Mouse (Mus musculus) lung, embryonic 14.5 days (tissue): ENCODE data around the gene Cyb5d1. TPM values are rescaled to one million over a fixed set of nuclear protein-coding genes. Genes with fewer than 3 reads are reported as not detected.

Experiments used
- ATAC-seq: fragments of 200-750 bp; cut with Nextera tagmentation; 2 replicates; pipeline ENCODE4 v1.8.0; 2017; ENCODE audit warnings: mild to moderate bottlenecking, moderate TSS enrichment, moderate library complexity; ENCODE audit not compliant: insufficient read depth
- DNase-seq: peaks from one replicate; pipeline ENCODE4 v3.0.0-alpha.2; 2015
- H3K27ac ChIP-seq: fragments of 300-500 bp; sonication (generic); 2 replicates; pipeline ENCODE4 v1.5.1; 2014; ENCODE audit warnings: low read depth, mild to moderate bottlenecking, moderate library complexity
- H3K27me3 ChIP-seq: fragments of 300-500 bp; sonication (generic); 2 replicates; pipeline ENCODE4 v1.6.1; 2014; ENCODE audit warnings: low read length, control low read depth; ENCODE audit not compliant: insufficient read depth
- H3K36me3 ChIP-seq: fragments of 300-500 bp; sonication (generic); 2 replicates; pipeline ENCODE4 v1.6.1; 2014; ENCODE audit warnings: control low read depth; ENCODE audit not compliant: insufficient read depth
- H3K4me1 ChIP-seq: fragments of 300-500 bp; sonication (generic); 2 replicates; pipeline ENCODE4 v1.6.1; 2014; ENCODE audit warnings: antibody characterized with exemption, control low read depth; ENCODE audit not compliant: insufficient read depth
- H3K4me2 ChIP-seq: fragments of 300-500 bp; sonication (generic); 2 replicates; pipeline ENCODE4 v1.6.1; 2014; ENCODE audit warnings: mild to moderate bottlenecking
- H3K4me3 ChIP-seq: fragments of 300-500 bp; sonication (generic); 2 replicates; pipeline ENCODE4 v1.5.1; 2014; ENCODE audit warnings: low read depth, low read length
- H3K9ac ChIP-seq: fragments of 300-500 bp; sonication (generic); 2 replicates; pipeline ENCODE4 v1.6.1; 2014
- H3K9me3 ChIP-seq: fragments of 300-500 bp; sonication (generic); 2 replicates; pipeline ENCODE4 v1.6.1; 2016; ENCODE audit warnings: low read depth, low read length, control low read depth
- CTCF ChIP-seq: IDR thresholded peaks from 2 replicates; pipeline ENCODE4 v1.5.1; 2016; ENCODE audit warnings: antibody characterized with exemption, low read depth
- WGBS: fragments of 180-500 bp; shearing (Covaris S2); extraction: QIAGEN DNeasy Blood & Tissue Kit; methylation state at CpG from one replicate; pipeline ENCODE4 v1.1.7; 2014; 5-methylcytosine and 5-hydroxymethylcytosine counted together
- polyA plus RNA-seq: library from polyadenylated mRNA; unstranded; fragments of >200 nt; fragmentation: Nextera tagmentation; extraction: Ambion mirVana; gene quantifications from 2 replicates; pipeline ENCODE4 v1.2.1, GENCODE M21; 2014

Cyb5d1 gene
- polyA plus RNA-seq, 1 experiment from 2014 or later = 27.2 TPM

- Histone ChIP-seq H3K4me3 (peak within 1 kb of the TSS; percentile 95), H3K36me3 (peaks cover 19% of the 10 kb centered on the region), H3K9ac (peak within 1 kb of the TSS; percentile 99), H3K4me1 (peaks cover 38% of the 10 kb centered on the region), H3K9me3 (no peaks in the 10 kb centered on the region), H3K27me3 (no peaks in the 10 kb centered on the region), H3K4me2 (peak within 1 kb of the TSS; percentile 97), H3K27ac (peak within 1 kb of the TSS; percentile 100)
- DNase-seq (peak; percentile 51), ATAC-seq (no peak)
- WGBS = 3% methylated on average over 17 of the region's 34 CpGs
- no peak for TF ChIP-seq CTCF
Measured at GRCm38 (mm10) chr11:69369215-69369989, 26.0 kb downstream of the Cyb5d1 start, which contains the start of gene Chd3. Gene Chd3, minus strand, starts transcription at chr11:69369406.

GRCm38 (mm10) chr11:69368356-69369214, 26.8 kb downstream of the Cyb5d1 start:
- ATAC-seq = no peak
- H3K4me1 ChIP-seq = peaks cover 42% of the 10 kb centered on the region
- H3K4me3 ChIP-seq = peak overlapping the region; percentile 95
- H3K9ac ChIP-seq = peak overlapping the region; percentile 99
- no peaks in the 10 kb centered on the region for H3K27me3 ChIP-seq
- H3K4me2 ChIP-seq = peak overlapping the region; percentile 97
- no peaks in the 10 kb centered on the region for H3K9me3 ChIP-seq
- H3K36me3 ChIP-seq = peaks cover 17% of the 10 kb centered on the region
- peak; percentile 72 for DNase-seq
- no peak for TF ChIP-seq CTCF
- under 1% methylated on average over 74 of the region's 106 CpGs for WGBS
- H3K27ac ChIP-seq = peak overlapping the region; percentile 100

GRCm38 (mm10) chr11:69367616-69368355, 27.6 kb downstream of the Cyb5d1 start:
- Histone ChIP-seq H3K9ac (peak overlapping the region; percentile 99), H3K27ac (peak overlapping the region; percentile 100), H3K4me2 (peak overlapping the region; percentile 97), H3K27me3 (no peaks in the 10 kb centered on the region), H3K4me3 (peak overlapping the region; percentile 95), H3K36me3 (peaks cover 18% of the 10 kb centered on the region), H3K4me1 (peaks cover 42% of the 10 kb centered on the region), H3K9me3 (no peaks in the 10 kb centered on the region)
- 1% methylated on average over 22 of the region's 22 CpGs for WGBS
- TF ChIP-seq CTCF = 0 out of 2 replicates have a peak, but pooled peaks have one; percentile 4
- ATAC-seq (0 out of 2 replicates have a peak, but pooled peaks have one; percentile 4), DNase-seq (peak; percentile 65)

GRCm38 (mm10) chr11:69366855-69367615, 28.4 kb downstream of the Cyb5d1 start:
- no peak for TF ChIP-seq CTCF
- Histone ChIP-seq H3K4me3 (peak overlapping the region; percentile 95), H3K36me3 (peaks cover 21% of the 10 kb centered on the region), H3K27ac (peak overlapping the region; percentile 100), H3K9ac (peak overlapping the region; percentile 99), H3K9me3 (no peaks in the 10 kb centered on the region), H3K4me2 (peak overlapping the region; percentile 97), H3K4me1 (peaks cover 34% of the 10 kb centered on the region), H3K27me3 (no peaks in the 10 kb centered on the region)
- peak; percentile 50 for DNase-seq
- WGBS = under 1% methylated on average over 22 of the region's 22 CpGs
- no peak for ATAC-seq

GRCm38 (mm10) chr11:69366157-69366854, 29.1 kb downstream of the Cyb5d1 start:
- Histone ChIP-seq H3K36me3 (peaks cover 29% of the 10 kb centered on the region), H3K27me3 (no peaks in the 10 kb centered on the region), H3K4me3 (peak overlapping the region; percentile 95), H3K4me1 (peaks cover 27% of the 10 kb centered on the region), H3K9ac (peak overlapping the region; percentile 60), H3K4me2 (peak overlapping the region; percentile 97), H3K9me3 (no peaks in the 10 kb centered on the region), H3K27ac (peak overlapping the region; percentile 100)
- WGBS = 1% methylated on average over 26 of the region's 26 CpGs
- peak; percentile 60 for ATAC-seq
- DNase-seq = peak; percentile 99
- peak; percentile 35 for TF ChIP-seq CTCF
